Mouse (Mus musculus): Measurements from ENCODE around the gene Dnajb14. TPM values are rescaled to one million over a fixed set of nuclear protein-coding genes. Genes with fewer than 3 reads are reported as not detected.
"Not testable (repeated sequence)": the region's sequence is repeated elsewhere in the genome, so short reads cannot be mapped to it uniquely, and the experiment has no call there.

Dnajb14 gene
- polyA plus RNA-seq, 1 experiment from 2014 or later, result 13.9 TPM

DNA sequence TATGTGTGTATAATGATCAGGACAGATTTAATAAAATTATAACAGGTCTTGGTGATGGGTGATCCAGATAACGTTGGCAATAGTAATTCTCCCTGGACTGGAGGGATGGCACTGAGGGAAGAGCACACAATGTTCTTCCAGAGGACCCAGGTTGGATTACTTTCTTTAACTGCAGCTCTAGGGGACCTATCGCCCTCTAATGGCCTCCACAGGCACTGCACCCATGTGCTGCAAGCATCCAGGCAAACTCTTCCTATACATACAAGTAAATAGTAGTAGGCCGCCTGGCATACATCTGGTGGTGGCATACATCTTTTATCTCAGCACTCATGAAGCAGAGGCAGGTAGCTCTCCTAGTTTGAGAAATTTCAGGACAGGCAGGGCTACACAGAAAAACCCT, 27.7 kb downstream of the Dnajb14 start:
- no peaks in the 10 kb centered on the region for H3K4me1 ChIP-seq (ENCODE audit: control insufficient read depth, insufficient read depth, low read depth, low read length)
- H3K27ac ChIP-seq (ENCODE audit: low read depth, low read length), result no peak overlapping the region
- no peak overlapping the region for H3K4me3 ChIP-seq (ENCODE audit: low read length)
- H3K36me3 ChIP-seq (ENCODE audit: control insufficient read depth, insufficient read depth, low read length), result peaks cover 10% of the 10 kb centered on the region
- no peaks in the 10 kb centered on the region for H3K27me3 ChIP-seq (replicated peaks; ENCODE audit: control insufficient read depth, insufficient read depth, low read length)
- 86% methylated on average over 3 of the region's 3 CpGs for WGBS
- no peak overlapping the region for H3K4me2 ChIP-seq (ENCODE audit: low read length)
- ATAC-seq, result no peak
- no peak overlapping the region for H3K9ac ChIP-seq (ENCODE audit: low read depth, low read length)
- no peaks in the 10 kb centered on the region; the same call in 1 of the 2 replicates for H3K9me3 ChIP-seq (ENCODE audit: control insufficient read depth, low read length)

- Histone ChIP-seq H3K27ac (ENCODE audit: low read depth, low read length) (no peak overlapping the region), H3K27me3 (replicated peaks; ENCODE audit: control insufficient read depth, insufficient read depth, low read length) (no peaks in the 10 kb centered on the region), H3K4me2 (ENCODE audit: low read length) (no peak overlapping the region), H3K4me1 (ENCODE audit: control insufficient read depth, insufficient read depth, low read depth, low read length) (no peaks in the 10 kb centered on the region), H3K36me3 (ENCODE audit: control insufficient read depth, insufficient read depth, low read length) (peaks cover 10% of the 10 kb centered on the region), H3K4me3 (ENCODE audit: low read length) (no peak overlapping the region), H3K9me3 (ENCODE audit: control insufficient read depth, low read length) (no peaks in the 10 kb centered on the region; the same call in 1 of the 2 replicates), H3K9ac (ENCODE audit: low read depth, low read length) (no peak overlapping the region)
- WGBS, result 83% methylated on average over 4 of the region's 4 CpGs
- ATAC-seq, result 0 out of 2 replicates have a peak, but pooled peaks have one; percentile 42
These were observed 28.9 kb downstream of the Dnajb14 start for GRCm38 (mm10) chr3:137896386-137896785.

GRCm38 (mm10) chr3:137896867-137897266, 29.4 kb downstream of the Dnajb14 start:
- 95% methylated on average over 3 of the region's 3 CpGs for WGBS
- no peak overlapping the region for H3K4me2 ChIP-seq (ENCODE audit: low read length)
- no peaks in the 10 kb centered on the region; the same call in 1 of the 2 replicates for H3K9me3 ChIP-seq (ENCODE audit: control insufficient read depth, low read length)
- no peak overlapping the region for H3K27ac ChIP-seq (ENCODE audit: low read depth, low read length)
- H3K27me3 ChIP-seq (replicated peaks; ENCODE audit: control insufficient read depth, insufficient read depth, low read length), result no peaks in the 10 kb centered on the region
- no peaks in the 10 kb centered on the region for H3K4me1 ChIP-seq (ENCODE audit: control insufficient read depth, insufficient read depth, low read depth, low read length)
- no peak overlapping the region for H3K9ac ChIP-seq (ENCODE audit: low read depth, low read length)
- no peak for ATAC-seq
- H3K4me3 ChIP-seq (ENCODE audit: low read length), result no peak overlapping the region
- peaks cover 10% of the 10 kb centered on the region for H3K36me3 ChIP-seq (ENCODE audit: control insufficient read depth, insufficient read depth, low read length)

DNA sequence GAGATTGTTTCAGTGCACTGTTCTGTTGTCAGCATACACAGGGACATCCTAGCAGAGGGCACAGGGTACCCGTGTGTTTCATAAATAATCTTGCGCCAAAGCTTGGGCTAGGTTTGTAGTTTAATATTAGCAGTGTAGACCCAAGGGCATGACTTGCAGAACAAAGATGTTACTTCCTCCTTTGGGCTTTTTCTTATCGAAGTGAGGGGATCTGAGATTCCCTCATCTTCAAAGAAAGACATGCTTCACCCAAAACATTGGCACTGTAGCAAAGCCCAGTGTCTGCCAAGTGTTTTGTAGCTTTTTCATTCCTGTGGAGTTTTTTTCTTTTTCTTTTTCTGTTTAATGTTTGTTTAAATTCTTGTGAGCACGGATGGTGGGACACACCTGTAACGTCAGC, 30.2 kb downstream of the Dnajb14 start:
- H3K4me2 ChIP-seq (ENCODE audit: low read length), result no peak overlapping the region
- no peaks in the 10 kb centered on the region for H3K27me3 ChIP-seq (replicated peaks; ENCODE audit: control insufficient read depth, insufficient read depth, low read length)
- peaks cover 15% of the 10 kb centered on the region for H3K36me3 ChIP-seq (ENCODE audit: control insufficient read depth, insufficient read depth, low read length)
- no peaks in the 10 kb centered on the region; the same call in 1 of the 2 replicates for H3K9me3 ChIP-seq (ENCODE audit: control insufficient read depth, low read length)
- no peak overlapping the region for H3K4me3 ChIP-seq (ENCODE audit: low read length)
- no peak overlapping the region for H3K27ac ChIP-seq (ENCODE audit: low read depth, low read length)
- ATAC-seq, result no peak
- H3K9ac ChIP-seq (ENCODE audit: low read depth, low read length), result no peak overlapping the region
- WGBS, result 84% methylated on average over 5 of the region's 5 CpGs
- no peaks in the 10 kb centered on the region for H3K4me1 ChIP-seq (ENCODE audit: control insufficient read depth, insufficient read depth, low read depth, low read length)

- H3K4me3 ChIP-seq (ENCODE audit: low read length), result no peak overlapping the region
- H3K9ac ChIP-seq (ENCODE audit: low read depth, low read length), result no peak overlapping the region
- H3K9me3 ChIP-seq (ENCODE audit: control insufficient read depth, low read length), result no peaks in the 10 kb centered on the region; the same call in 1 of the 2 replicates
- no peak overlapping the region for H3K4me2 ChIP-seq (ENCODE audit: low read length)
- whole genome bisulfite sequencing, result 56% methylated on average over 10 of the region's 10 CpGs
- H3K27ac ChIP-seq (ENCODE audit: low read depth, low read length), result no peak overlapping the region
- ATAC-seq, result no peak
- H3K36me3 ChIP-seq (ENCODE audit: control insufficient read depth, insufficient read depth, low read length), result peaks cover 11% of the 10 kb centered on the region
- no peaks in the 10 kb centered on the region for H3K27me3 ChIP-seq (replicated peaks; ENCODE audit: control insufficient read depth, insufficient read depth, low read length)
- H3K4me1 ChIP-seq (ENCODE audit: control insufficient read depth, insufficient read depth, low read depth, low read length), result no peaks in the 10 kb centered on the region
These were observed 32.7 kb downstream of the Dnajb14 start for GRCm38 (mm10) chr3:137900149-137900548.

DNA sequence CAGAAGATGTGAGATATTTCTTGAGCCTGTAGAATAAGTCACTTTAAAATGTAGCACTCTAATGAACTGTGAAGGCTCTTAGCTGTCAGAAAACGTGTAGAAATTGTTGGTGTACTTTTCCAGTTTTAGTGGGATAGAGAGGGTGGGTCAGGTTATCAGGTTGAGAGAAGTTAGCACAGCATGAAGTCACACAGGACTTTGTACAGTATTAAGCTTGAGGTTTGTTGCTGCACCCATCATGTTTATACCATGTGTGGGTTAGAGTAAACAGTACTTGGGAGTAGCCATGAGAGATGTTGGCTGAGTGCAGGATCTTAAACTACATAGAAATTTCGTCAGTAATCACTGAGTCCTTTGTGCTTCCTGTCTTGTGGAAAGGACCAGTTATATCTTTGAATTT, 45.6 kb downstream of the Dnajb14 start:
- Histone ChIP-seq H3K9ac (ENCODE audit: low read depth, low read length) (no peak overlapping the region), H3K4me3 (ENCODE audit: low read length) (no peak overlapping the region), H3K36me3 (ENCODE audit: control insufficient read depth, insufficient read depth, low read length) (peaks cover 7% of the 10 kb centered on the region), H3K9me3 (ENCODE audit: control insufficient read depth, low read length) (no peaks in the 10 kb centered on the region), H3K27me3 (replicated peaks; ENCODE audit: control insufficient read depth, insufficient read depth, low read length) (no peaks in the 10 kb centered on the region), H3K4me2 (ENCODE audit: low read length) (no peak overlapping the region), H3K27ac (ENCODE audit: low read depth, low read length) (no peak overlapping the region), H3K4me1 (ENCODE audit: control insufficient read depth, insufficient read depth, low read depth, low read length) (peaks cover 8% of the 10 kb centered on the region)
- 79% methylated on average over 2 of the region's 2 CpGs for WGBS
- no peak for ATAC-seq

DNA sequence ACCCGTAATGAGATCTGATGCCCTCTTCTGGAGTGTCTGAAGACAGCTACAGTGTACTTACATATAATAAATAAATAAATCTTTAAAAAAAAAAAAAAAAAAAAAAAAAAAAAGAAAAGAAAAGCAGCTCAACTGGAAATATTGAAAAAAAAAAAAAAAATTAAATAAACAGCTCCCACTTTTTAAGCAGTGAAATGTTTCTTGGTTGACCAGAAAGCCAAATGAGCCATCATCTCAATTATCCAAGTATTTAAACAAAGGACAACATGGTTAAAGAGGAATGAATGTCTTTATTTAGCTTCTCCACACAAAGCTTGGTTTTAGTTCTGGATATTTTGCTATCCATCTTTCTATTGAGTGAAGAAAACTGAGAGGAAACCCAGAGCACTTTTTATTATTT, 47.1 kb downstream of the Dnajb14 start:
- not testable (repeated sequence) for H3K9ac ChIP-seq (ENCODE audit: low read depth, low read length); H3K36me3 ChIP-seq (ENCODE audit: control insufficient read depth, insufficient read depth, low read length); H3K4me3 ChIP-seq (ENCODE audit: low read length); H3K4me2 ChIP-seq (ENCODE audit: low read length); H3K27ac ChIP-seq (ENCODE audit: low read depth, low read length); H3K9me3 ChIP-seq (ENCODE audit: control insufficient read depth, low read length); H3K27me3 ChIP-seq (replicated peaks; ENCODE audit: control insufficient read depth, insufficient read depth, low read length); ATAC-seq
- no CpG with 5 or more reads among the region's 1 CpGs for WGBS
- peaks cover 15% of the 10 kb centered on the region for H3K4me1 ChIP-seq (ENCODE audit: control insufficient read depth, insufficient read depth, low read depth, low read length)

GRCm38 (mm10) chr3:137917694-137918171, 50.3 kb downstream of the Dnajb14 start:
- Histone ChIP-seq H3K4me2 (ENCODE audit: low read length) (peak overlapping the region; percentile 91), H3K27me3 (replicated peaks; ENCODE audit: control insufficient read depth, insufficient read depth, low read length) (no peaks in the 10 kb centered on the region), H3K4me3 (ENCODE audit: low read length) (peak overlapping the region; percentile 85), H3K9ac (ENCODE audit: low read depth, low read length) (peak overlapping the region; percentile 68), H3K4me1 (ENCODE audit: control insufficient read depth, insufficient read depth, low read depth, low read length) (peaks cover 16% of the 10 kb centered on the region), H3K9me3 (ENCODE audit: control insufficient read depth, low read length) (no peaks in the 10 kb centered on the region), H3K27ac (ENCODE audit: low read depth, low read length) (peak overlapping the region; percentile 73), H3K36me3 (ENCODE audit: control insufficient read depth, insufficient read depth, low read length) (0 out of 2 replicates have a peak, but pooled peaks cover 2% of the 10 kb centered on the region)
- 14% methylated on average over 12 of the region's 12 CpGs for WGBS
- ATAC-seq, result peak; percentile 22

GRCm38 (mm10) chr3:137918172-137918931, 50.9 kb downstream of the Dnajb14 start, which contains the start of gene Lamtor3:
Gene Lamtor3, plus strand, starts transcription at chr3:137918506.
- under 1% methylated on average over 40 of the region's 47 CpGs for WGBS
- Histone ChIP-seq H3K9me3 (ENCODE audit: control insufficient read depth, low read length) (no peaks in the 10 kb centered on the region), H3K27ac (ENCODE audit: low read depth, low read length) (peak within 1 kb of the TSS; percentile 85), H3K4me2 (ENCODE audit: low read length) (peak within 1 kb of the TSS; percentile 91), H3K9ac (ENCODE audit: low read depth, low read length) (peak within 1 kb of the TSS; percentile 86), H3K27me3 (replicated peaks; ENCODE audit: control insufficient read depth, insufficient read depth, low read length) (no peaks in the 10 kb centered on the region), H3K36me3 (ENCODE audit: control insufficient read depth, insufficient read depth, low read length) (0 out of 2 replicates have a peak, but pooled peaks cover 2% of the 10 kb centered on the region), H3K4me3 (ENCODE audit: low read length) (peak within 1 kb of the TSS; percentile 85), H3K4me1 (ENCODE audit: control insufficient read depth, insufficient read depth, low read depth, low read length) (peaks cover 16% of the 10 kb centered on the region)
- ATAC-seq, result peak; percentile 96
